Mouse (Mus musculus): Measurements from ENCODE around the gene Tgfb2.

Tgfb2 gene

DNA sequence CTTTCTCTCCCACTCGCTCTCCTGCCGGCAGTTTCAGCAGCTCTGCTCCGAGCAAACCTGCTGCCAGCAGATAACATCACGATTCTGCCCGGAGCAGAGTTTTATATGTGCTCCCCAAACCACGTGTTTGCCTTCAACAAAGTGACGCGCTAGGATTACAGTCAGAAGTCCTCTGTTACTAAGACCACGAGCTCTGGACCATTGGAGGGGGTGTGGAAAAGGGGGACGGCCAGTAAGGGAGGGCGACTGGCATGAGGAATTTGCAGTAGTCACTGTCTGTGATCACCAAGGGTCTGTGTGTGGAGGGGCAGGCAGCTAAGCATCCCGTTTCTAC lies at the start of gene Tgfb2:
TSS of gene Tgfb2 (minus strand) at position 75 of the 334 bp plus-strand sequence.
- peak; percentile 29 for DNase-seq (ENCODE audit: low read depth)

DNA sequence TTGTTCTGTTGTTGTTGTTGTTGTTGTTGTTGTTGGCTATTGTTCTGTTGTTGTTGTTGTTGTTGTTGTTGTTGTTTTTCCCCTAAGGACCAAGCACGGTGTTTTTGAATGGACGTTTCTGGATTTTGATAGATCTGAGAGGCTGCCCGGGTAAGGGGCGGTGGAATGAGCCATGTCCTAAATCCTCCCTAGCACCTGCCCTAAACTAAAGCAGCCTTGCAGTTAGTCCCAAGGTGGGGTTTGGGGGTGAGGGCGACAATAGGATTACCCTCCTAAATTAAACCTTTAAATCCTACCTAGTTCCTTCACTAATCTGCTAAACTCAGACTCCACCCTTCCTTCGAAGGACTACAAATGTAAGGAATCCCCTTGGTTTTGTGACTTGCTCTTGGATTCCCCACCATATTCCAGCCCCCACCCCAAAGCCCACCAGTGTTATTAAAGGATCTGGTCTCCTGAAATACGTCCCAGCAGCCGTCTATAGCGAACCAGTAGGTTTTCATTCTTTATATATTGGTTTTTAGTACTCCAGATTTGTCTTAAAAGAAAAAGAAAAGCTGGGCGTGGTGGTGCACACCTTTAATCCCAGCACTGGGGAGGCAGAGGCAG lies 44.0 kb upstream of the Tgfb2 start:
- no peak for DNase-seq (ENCODE audit: low read depth)

GRCm38 (mm10) chr1:186748724-186749653 lies 43.2 kb upstream of the Tgfb2 start, which contains the start of gene Rrp15:
TSS of gene Rrp15 (minus strand) at chr1:186749358.
- peak; percentile 96 for DNase-seq (ENCODE audit: low read depth)

DNA sequence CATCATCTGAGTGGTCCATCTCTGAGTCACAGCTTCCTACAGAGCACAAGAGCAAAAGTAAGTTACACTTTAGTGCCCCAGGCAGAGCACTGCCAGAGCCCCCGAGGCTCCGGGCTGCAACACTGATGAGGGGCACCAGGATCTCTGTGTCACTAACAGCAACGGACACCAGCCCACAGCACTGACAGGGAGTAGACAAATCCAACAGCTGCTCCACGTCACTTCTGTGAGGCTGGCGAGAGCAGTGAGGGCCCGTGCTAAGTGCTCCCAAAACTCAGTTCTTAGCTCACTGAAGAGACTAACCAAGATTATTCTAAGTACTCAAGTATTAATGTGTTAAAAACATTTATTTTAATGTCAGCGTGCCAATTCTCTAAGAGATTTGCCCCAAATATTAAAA lies 34.0 kb upstream of the Tgfb2 start:
- no peak for DNase-seq (ENCODE audit: low read depth)

GRCm38 (mm10) chr1:186735537-186735936 lies 29.7 kb upstream of the Tgfb2 start:
- no peak for DNase-seq (ENCODE audit: low read depth)

- DNase-seq (ENCODE audit: low read depth): no peak
These were observed 27.3 kb upstream of the Tgfb2 start for GRCm38 (mm10) chr1:186733052-186733451.

GRCm38 (mm10) chr1:186728778-186729177 lies 23.0 kb upstream of the Tgfb2 start:
- DNase-seq (ENCODE audit: low read depth): no peak

GRCm38 (mm10) chr1:186726117-186726516 lies 20.3 kb upstream of the Tgfb2 start:
- no peak for DNase-seq (ENCODE audit: low read depth)

GRCm38 (mm10) chr1:186722299-186722698 lies 16.5 kb upstream of the Tgfb2 start:
- no peak for DNase-seq (ENCODE audit: low read depth)

GRCm38 (mm10) chr1:186721846-186722245 lies 16.1 kb upstream of the Tgfb2 start:
- peak; percentile 93 for DNase-seq (ENCODE audit: low read depth)

- no peak for DNase-seq (ENCODE audit: low read depth)
These were observed 15.4 kb upstream of the Tgfb2 start for GRCm38 (mm10) chr1:186721166-186721565.

- DNase-seq (ENCODE audit: low read depth): no peak
These were observed 13.9 kb upstream of the Tgfb2 start for GRCm38 (mm10) chr1:186719708-186720107.

DNA sequence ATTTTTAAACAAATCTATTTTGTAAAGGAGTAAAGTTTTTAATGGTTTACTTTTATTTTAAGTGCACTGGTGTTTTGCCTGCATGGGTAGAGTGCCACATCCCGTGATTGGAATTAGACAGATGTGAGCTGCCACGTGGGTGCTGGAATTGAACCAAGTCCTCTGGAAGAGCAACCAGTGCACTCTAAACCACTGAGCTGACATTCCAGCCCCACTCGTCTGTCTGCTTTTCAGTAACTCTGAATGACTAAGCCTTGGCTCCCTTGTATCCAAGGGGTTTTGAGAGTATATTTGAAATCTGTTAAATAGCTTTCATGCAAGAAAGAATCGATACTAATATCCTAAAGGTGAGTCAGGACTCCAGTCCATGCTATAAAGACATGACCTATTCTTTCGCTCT lies 13.1 kb upstream of the Tgfb2 start:
- peak; percentile 84 for DNase-seq (ENCODE audit: low read depth)

GRCm38 (mm10) chr1:186714980-186715896 lies 9.4 kb upstream of the Tgfb2 start:
- DNase-seq (ENCODE audit: low read depth): no peak

DNA sequence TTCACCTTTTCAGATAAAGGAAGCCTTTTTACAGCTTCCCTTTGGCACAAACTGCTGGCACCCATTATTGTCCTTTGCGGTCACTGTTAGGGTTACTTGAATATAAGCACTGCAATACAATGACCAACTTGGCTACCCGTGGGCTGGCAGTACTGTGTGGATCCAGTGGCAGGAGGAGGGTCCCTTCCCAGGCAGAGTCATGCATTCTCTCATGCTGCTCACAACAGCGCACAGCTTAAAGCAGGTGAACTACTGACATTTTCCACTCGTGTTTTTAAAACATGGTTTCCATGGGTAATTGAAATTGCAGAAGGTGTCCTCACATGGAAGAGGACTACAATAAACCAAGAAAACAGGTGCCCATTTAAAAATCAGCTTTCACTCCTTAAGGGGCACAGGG lies 8.4 kb upstream of the Tgfb2 start:
- DNase-seq (ENCODE audit: low read depth): no peak

DNA sequence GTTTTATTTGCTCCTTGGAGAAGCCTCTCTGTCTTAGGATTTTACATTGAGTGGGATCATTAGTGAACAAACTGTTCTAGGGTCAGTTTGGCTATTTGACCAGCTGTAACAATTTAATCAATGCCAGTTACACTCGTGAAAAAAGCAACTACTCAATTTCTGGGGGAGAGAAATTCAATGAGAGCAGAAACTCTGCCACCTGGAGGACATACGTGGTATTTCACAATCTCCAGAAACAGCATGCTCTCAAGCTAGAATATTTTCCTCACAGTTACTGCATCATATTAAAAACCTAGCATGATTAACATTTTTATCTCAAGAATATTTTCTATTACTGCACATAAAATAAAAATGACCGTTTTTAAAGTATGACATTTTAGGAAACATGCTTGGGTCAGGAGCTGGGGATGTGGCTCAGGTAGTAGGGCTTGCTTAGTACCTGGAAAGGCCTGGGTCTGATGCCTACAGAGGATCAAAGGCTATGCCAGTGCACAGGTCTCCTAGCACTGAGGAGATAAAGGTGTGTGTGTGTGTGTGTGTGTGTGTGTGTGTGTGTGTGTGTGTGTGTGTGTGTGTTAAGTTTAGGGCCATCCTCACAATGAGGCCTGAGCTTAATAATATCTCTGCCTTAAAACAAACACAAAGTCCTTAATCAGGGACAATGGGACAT lies 7.1 kb upstream of the Tgfb2 start:
- DNase-seq (ENCODE audit: low read depth): peak; percentile 85

- DNase-seq (ENCODE audit: low read depth): peak; percentile 86
These were observed 430 bp downstream of the Tgfb2 start for GRCm38 (mm10) chr1:186705203-186705914.

DNA sequence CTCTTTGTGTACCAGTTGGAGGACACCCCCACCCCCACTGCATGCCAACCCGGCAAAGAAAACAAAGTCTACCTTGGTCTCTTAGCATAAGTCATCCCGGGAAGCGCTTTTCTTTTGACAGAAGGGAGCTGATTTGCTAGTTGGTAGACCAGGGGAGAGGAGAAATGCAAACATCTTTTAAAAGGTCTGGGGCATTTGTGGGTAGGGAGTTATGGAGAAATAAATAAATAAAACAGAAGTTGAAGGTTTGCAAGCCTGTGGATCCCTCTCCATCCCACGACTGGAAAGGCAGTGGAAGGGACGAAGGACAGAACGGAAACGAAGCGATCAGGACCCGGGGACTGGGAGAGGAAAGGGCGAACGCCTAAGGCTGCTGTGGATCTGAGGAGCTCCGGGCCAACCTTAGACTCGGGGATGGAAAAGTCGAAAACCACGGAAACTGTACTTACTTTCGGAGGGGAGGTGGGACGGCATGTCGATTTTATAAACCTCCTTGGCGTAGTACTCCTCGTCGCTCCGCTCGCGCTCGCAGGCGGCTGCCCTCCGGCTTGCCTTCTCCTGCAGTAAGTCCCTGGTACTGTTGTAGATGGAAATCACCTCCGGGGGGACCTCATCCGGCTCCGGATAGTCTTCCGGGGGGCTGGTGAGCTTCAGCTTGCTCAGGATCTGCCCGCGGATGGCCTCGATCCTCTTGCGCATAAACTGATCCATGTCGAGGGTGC lies 1.6 kb downstream of the Tgfb2 start:
- peak; percentile 57 for DNase-seq (ENCODE audit: low read depth)

GRCm38 (mm10) chr1:186703256-186703979 lies 2.4 kb downstream of the Tgfb2 start:
- DNase-seq (ENCODE audit: low read depth): no peak

All from NIH3T3 (cell line).